Mouse (Mus musculus) heart, embryonic 14.5 days (tissue): ENCODE results near the gene Commd1. TPM values are rescaled to one million over a fixed set of nuclear protein-coding genes. Genes with fewer than 3 reads are reported as not detected.

Experiments used
- ATAC-seq: fragments of 200-750 bp; cut with Nextera tagmentation; 2 replicates; pipeline ENCODE4 v1.8.0; 2017; ENCODE audit warnings: low read depth, moderate TSS enrichment; ENCODE audit not compliant: insufficient number of reproducible peaks, insufficient read depth, low FRiP score
- H3K27ac ChIP-seq, 2 experiments: fragments of 200-500 bp in 1 of 2; fragments of 300-500 bp in 1 of 2; sonication (generic) in 1 of 2; replicated peaks in 1 of 2; 2 replicates each; pipeline ENCODE4 v1.5.1; 2012 to 2014; ENCODE audit warnings: low read depth in 2 of 2, low read length in 2 of 2, control low read depth in 1 of 2, mild to moderate bottlenecking in 1 of 2, mixed read lengths in 1 of 2; ENCODE audit not compliant: control insufficient read depth in 1 of 2, insufficient read depth in 1 of 2
- H3K27me3 ChIP-seq: fragments of 300-500 bp; sonication (generic); 2 replicates; pipeline ENCODE4 v1.6.1; 2014; ENCODE audit warnings: mild to moderate bottlenecking, low read length, control low read depth; ENCODE audit not compliant: control insufficient read depth, insufficient read depth
- H3K36me3 ChIP-seq: fragments of 300-500 bp; sonication (generic); 2 replicates; pipeline ENCODE4 v1.6.1; 2014; ENCODE audit warnings: mild to moderate bottlenecking, control low read depth, low read length, mixed read lengths; ENCODE audit not compliant: control insufficient read depth, insufficient read depth
- H3K4me1 ChIP-seq, 2 experiments: fragments of 200-500 bp in 1 of 2; fragments of 300-500 bp in 1 of 2; sonication (generic) in 1 of 2; 2 replicates each; pipeline ENCODE4 v1.6.1; 2012 to 2014; ENCODE audit warnings: low read length in 2 of 2, control low read depth in 1 of 2, mixed read lengths in 1 of 2; ENCODE audit not compliant: control insufficient read depth in 2 of 2, insufficient read depth in 2 of 2
- H3K4me2 ChIP-seq: fragments of 300-500 bp; sonication (generic); 2 replicates; pipeline ENCODE4 v1.6.1; 2014; ENCODE audit warnings: mild to moderate bottlenecking, low read length
- H3K4me3 ChIP-seq, 2 experiments: fragments of 200-500 bp in 1 of 2; fragments of 300-500 bp in 1 of 2; sonication (generic) in 1 of 2; 2 replicates each; pipeline ENCODE4 v1.5.1; 2012 to 2014; ENCODE audit warnings: low read length in 2 of 2, mild to moderate bottlenecking in 2 of 2, control low read depth in 1 of 2, low read depth in 1 of 2, moderate library complexity in 1 of 2; ENCODE audit not compliant: control insufficient read depth in 1 of 2, insufficient read depth in 1 of 2
- H3K9ac ChIP-seq: fragments of 300-500 bp; sonication (generic); 2 replicates; pipeline ENCODE4 v1.6.1; 2014; ENCODE audit warnings: mild to moderate bottlenecking, low read length
- H3K9me3 ChIP-seq: fragments of 300-500 bp; sonication (generic); 2 replicates; pipeline ENCODE4 v1.6.1; 2016; ENCODE audit warnings: low read length, control low read depth; ENCODE audit not compliant: control insufficient read depth
- WGBS: fragments of 180-500 bp; shearing (Covaris S2); extraction: QIAGEN DNeasy Blood & Tissue Kit; methylation state at CpG from one replicate; pipeline ENCODE4 v1.1.7; 2014; 5-methylcytosine and 5-hydroxymethylcytosine counted together
- polyA plus RNA-seq: library from polyadenylated mRNA; unstranded; fragments of >200 nt; fragmentation: Nextera tagmentation; extraction: Ambion mirVana; gene quantifications from 2 replicates; pipeline ENCODE4 v1.2.1, GENCODE M21; 2014

The Commd1 gene
- polyA plus RNA-seq, 1 experiment from 2014 or later: 392 TPM

DNA sequence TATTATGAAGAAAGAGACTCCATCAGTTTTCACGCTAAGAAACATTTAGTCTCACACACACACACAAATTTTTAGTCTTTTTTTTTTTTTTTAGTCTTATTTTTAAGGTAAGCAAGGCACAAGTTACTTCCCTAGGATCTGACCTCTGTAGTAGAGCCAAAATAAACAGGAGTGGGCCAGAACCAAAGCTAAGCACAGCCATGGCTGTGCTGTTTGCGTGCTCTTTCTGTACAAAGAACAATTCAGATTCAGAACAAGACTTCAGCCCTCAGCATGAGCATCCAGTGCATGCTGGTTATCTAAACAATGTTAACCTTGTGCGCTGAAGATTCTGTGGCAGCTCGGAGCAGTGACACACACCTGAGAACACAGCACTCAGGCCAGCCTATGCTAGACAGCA is 17.8 kb downstream of the Commd1 start:
- H3K4me3 ChIP-seq: no peak overlapping the region
- no peak overlapping the region for H3K27ac ChIP-seq
- H3K9me3 ChIP-seq: peaks cover 14% of the 10 kb centered on the region
- no peaks in the 10 kb centered on the region for H3K36me3 ChIP-seq
- H3K27me3 ChIP-seq: no peaks in the 10 kb centered on the region
- 63% methylated on average over 4 of the region's 4 CpGs for WGBS
- no peak for ATAC-seq
- H3K4me1 ChIP-seq: no peaks in the 10 kb centered on the region
- no peak overlapping the region for H3K9ac ChIP-seq
- H3K4me2 ChIP-seq: no peak overlapping the region

DNA sequence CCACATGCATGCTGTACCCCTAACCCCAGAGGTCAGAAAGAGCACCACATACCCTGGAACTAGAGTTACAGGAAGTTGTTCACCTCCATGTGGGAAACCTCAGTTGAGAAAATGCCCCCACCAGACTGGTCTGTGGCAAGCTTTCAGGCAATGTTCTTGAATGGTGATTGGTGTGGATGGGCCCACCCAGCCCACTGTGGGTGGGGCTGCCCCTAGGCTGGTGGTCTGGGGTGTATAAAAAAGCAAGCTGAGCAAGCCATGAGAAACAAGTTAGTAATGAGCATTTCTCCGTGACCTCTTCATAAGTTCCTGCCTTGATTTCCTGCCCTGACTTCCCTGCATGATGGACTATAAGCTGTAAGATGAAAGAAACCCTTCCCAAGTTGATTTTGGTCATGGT is 20.1 kb downstream of the Commd1 start:
- WGBS: 92% methylated on average over 1 of the region's 1 CpGs
- no peaks in the 10 kb centered on the region for H3K4me1 ChIP-seq
- H3K9ac ChIP-seq: no peak overlapping the region
- no peak overlapping the region for H3K4me2 ChIP-seq
- H3K9me3 ChIP-seq: peaks cover 6% of the 10 kb centered on the region
- H3K36me3 ChIP-seq: no peaks in the 10 kb centered on the region
- no peak overlapping the region for H3K4me3 ChIP-seq
- H3K27me3 ChIP-seq: no peaks in the 10 kb centered on the region
- no peak overlapping the region for H3K27ac ChIP-seq
- no peak for ATAC-seq

DNA sequence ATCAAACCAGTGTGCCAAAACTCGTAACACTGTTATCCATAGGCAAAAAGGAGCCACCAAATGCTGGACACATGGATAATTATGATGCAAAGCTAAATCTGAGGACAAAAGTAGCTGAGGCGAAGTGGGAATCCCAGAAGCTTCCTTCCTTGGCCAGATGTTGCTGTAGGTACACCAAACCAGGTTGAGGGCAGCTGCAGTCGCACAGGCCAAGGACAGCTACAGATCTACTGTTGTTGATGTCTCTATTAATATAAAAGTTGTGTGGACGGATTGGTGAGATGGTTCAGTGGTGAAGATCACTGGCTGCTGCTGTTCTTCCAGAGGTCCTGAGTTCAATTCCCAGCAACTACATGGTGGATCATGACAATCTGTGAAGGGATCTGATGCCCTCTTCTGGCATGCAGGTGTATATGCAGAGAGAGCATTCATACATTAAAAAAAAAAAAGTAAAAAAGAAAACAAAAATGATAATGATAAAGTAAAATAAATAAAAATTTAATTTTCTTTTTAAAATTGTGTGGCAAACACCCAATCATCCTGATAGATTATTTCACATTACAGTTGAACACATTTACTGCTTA is 24.3 kb downstream of the Commd1 start:
- ATAC-seq: no peak
- Histone ChIP-seq H3K4me1 (no peaks in the 10 kb centered on the region), H3K4me2 (no peak overlapping the region), H3K9me3 (no peaks in the 10 kb centered on the region), H3K36me3 (peaks cover 11% of the 10 kb centered on the region), H3K4me3 (no peak overlapping the region), H3K9ac (no peak overlapping the region), H3K27me3 (no peaks in the 10 kb centered on the region), H3K27ac (no peak overlapping the region)
- 96% methylated on average over 4 of the region's 4 CpGs for WGBS

DNA sequence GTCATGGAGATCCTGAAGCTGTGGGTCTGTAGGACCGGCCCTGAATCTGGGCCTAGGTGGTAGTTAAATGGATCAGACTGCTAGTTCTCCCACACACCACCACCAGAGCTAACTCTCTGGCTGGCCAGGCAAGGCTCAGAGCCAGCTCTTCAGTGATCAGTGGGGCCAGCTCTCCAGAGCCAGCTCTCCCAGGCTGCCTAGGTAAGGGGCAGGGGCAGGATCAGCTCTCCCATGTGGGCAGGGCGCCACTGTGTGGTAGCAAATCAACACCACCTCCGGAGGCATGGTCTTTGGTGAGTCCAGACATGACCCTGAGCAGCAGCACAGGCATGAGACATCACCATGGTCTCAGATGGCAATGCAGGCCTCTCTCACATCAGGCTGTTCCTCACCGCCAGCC is 25.4 kb downstream of the Commd1 start:
- Histone ChIP-seq H3K27me3 (no peaks in the 10 kb centered on the region), H3K36me3 (peaks cover 15% of the 10 kb centered on the region), H3K9ac (no peak overlapping the region), H3K4me3 (no peak overlapping the region), H3K4me1 (no peaks in the 10 kb centered on the region), H3K27ac (no peak overlapping the region), H3K9me3 (no peaks in the 10 kb centered on the region), H3K4me2 (no peak overlapping the region)
- 66% methylated on average over 4 of the region's 4 CpGs for WGBS
- 0 out of 2 replicates have a peak, but pooled peaks have one; percentile 56 for ATAC-seq

DNA sequence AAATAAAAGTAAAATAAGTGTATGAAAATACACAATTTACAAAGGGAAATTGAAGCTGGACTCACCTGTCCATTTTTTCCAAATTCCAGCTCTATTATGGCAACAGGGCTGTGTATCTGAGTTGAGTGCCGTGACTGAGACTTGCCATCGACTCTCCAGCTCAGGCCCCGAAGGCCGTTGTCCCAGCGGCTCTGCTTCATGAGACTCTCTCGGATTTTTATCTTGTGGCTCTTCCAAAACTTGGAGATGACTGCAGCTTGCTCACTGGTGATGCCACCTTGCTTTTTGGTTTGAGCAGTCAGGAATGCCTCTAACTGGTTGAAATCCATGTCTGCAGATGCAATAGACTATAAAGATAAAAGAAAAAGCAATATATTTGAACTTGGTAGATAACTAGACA is 25.8 kb downstream of the Commd1 start:
- WGBS: 92% methylated on average over 6 of the region's 6 CpGs
- H3K36me3 ChIP-seq: peaks cover 15% of the 10 kb centered on the region
- no peak for ATAC-seq

DNA sequence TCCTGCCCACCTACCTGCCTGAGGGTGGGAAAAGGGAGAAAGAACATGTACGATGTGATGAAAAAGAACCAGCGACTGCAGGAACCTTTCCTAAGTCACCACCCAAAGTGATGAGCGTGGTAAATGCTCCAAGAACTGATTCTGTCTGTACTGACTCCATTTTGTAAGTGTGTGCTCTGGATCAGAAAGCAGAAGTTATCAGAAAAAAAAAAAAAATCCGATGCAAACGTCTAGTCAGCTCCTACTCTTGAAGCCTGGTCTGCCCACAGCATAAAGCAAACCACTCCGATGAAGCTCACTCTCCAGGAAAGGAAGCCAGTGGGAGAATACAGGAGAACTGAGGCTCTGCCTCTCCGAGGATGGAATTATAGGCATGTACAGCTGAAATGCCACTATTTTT is 29.5 kb downstream of the Commd1 start:
- no peaks in the 10 kb centered on the region for H3K4me1 ChIP-seq
- H3K4me2 ChIP-seq: no peak overlapping the region
- H3K27ac ChIP-seq: no peak overlapping the region
- no peak overlapping the region for H3K9ac ChIP-seq
- WGBS: 88% methylated on average over 7 of the region's 7 CpGs
- H3K27me3 ChIP-seq: no peaks in the 10 kb centered on the region
- no peaks in the 10 kb centered on the region for H3K9me3 ChIP-seq
- ATAC-seq: no peak
- H3K4me3 ChIP-seq: no peak overlapping the region
- H3K36me3 ChIP-seq: peaks cover 15% of the 10 kb centered on the region

More for the DNA sequence above, 25.8 kb downstream of the Commd1 start:
- Histone ChIP-seq H3K9me3 (no peaks in the 10 kb centered on the region), H3K4me3 (no peak overlapping the region), H3K9ac (no peak overlapping the region), H3K27ac (no peak overlapping the region), H3K4me2 (no peak overlapping the region), H3K27me3 (no peaks in the 10 kb centered on the region), H3K4me1 (no peaks in the 10 kb centered on the region)

DNA sequence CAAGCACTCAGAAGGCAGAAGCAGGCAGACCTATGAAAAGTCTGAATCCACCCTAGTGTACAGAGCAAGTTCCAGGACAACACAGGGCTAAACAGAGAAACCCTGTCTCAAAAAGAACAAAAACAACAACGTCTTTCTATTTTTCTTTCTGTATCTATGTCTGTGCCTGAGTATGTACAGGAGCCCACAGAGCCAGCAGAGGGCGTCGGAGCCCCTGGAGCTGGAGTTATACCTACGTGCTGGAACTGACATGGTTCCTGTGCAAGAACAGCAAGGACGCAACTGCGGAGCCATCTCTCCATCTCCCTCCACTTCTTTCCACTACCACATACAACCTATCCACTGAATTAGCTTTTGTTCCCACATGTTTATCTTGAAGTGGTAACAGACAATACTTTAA is 32.1 kb downstream of the Commd1 start:
- Histone ChIP-seq H3K4me2 (no peak overlapping the region), H3K27me3 (no peaks in the 10 kb centered on the region), H3K36me3 (0 out of 2 replicates have a peak, but pooled peaks cover 4% of the 10 kb centered on the region), H3K9me3 (no peaks in the 10 kb centered on the region), H3K9ac (no peak overlapping the region), H3K4me1 (no peaks in the 10 kb centered on the region), H3K27ac (no peak overlapping the region), H3K4me3 (no peak overlapping the region)
- 89% methylated on average over 6 of the region's 6 CpGs for WGBS
- ATAC-seq: no peak

DNA sequence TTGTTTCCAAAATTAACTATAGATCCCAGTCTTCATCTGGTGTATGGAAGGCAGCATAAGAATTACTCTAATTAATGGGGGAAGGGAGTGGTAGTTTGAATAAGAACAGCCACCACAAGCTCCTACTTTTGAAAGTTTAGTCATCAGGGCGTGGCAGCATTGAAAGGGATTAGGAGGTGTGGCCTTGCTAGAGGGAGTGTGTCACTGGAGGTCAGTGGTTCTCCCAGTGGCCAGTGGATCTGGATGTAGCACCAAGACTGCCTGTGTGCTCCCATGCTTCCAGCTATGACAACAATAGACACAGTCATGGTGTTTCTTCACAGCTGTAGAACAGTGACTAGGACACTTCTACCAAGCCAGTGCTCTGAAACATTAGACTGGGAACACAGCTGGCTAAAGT is 33.1 kb downstream of the Commd1 start:
- Histone ChIP-seq H3K9me3 (no peaks in the 10 kb centered on the region), H3K4me1 (no peaks in the 10 kb centered on the region), H3K27ac (no peak overlapping the region), H3K36me3 (0 out of 2 replicates have a peak, but pooled peaks cover 3% of the 10 kb centered on the region), H3K9ac (no peak overlapping the region), H3K27me3 (no peaks in the 10 kb centered on the region), H3K4me2 (no peak overlapping the region), H3K4me3 (no peak overlapping the region)
- no peak for ATAC-seq
- WGBS: 97% methylated on average over 1 of the region's 1 CpGs
